In genomic region chrX:72987520-72987905, GRCm38 (mm10) we compare ENCODE assay signal across 10 mouse cellular contexts. TPM values are rescaled to one million over a fixed set of nuclear protein-coding genes. Genes with fewer than 3 reads are reported as not detected.
A peak's percentile ranks its signal among the peaks of the same experiment; 100 is the strongest.
DNase-seq lines count a peak whose midpoint lies in the region; ATAC-seq and TF ChIP-seq lines count a peak whose summit lies in the region.
"Had no signal": no experiment of that assay in that cellular context is flagged by ENCODE, and none has a peak within 500 bp of the region (broad histone marks: within the 10 kb centered on the region; RNA-seq: fewer than 3 reads in every experiment).

No protein-coding gene starts in this region.

- TF ChIP-seq POLR2A in thymus, adult 2 months (IDR thresholded peaks at IDR 0.05; ENCODE audit: control insufficient read depth, extremely low read depth, insufficient read depth, low read length, poor library complexity) = no peak

- TF ChIP-seq CTCF in thymus, adult 2 months (IDR thresholded peaks at IDR 0.05; ENCODE audit: borderline replicate concordance, control insufficient read depth, extremely low read depth, insufficient read depth, low read length, poor library complexity) = no peak
- no peak for TF ChIP-seq CTCF in stomach, postnatal 0 days (IDR thresholded peaks at IDR 0.05; ENCODE audit: low read depth)

- no peaks in the 10 kb centered on the region for H3K4me1 ChIP-seq in heart, embryonic 11.5 days (ENCODE audit: control insufficient read depth, insufficient read depth, low read length)
- H3K4me1 ChIP-seq in thymus, adult 2 months (replicated peaks; ENCODE audit: control insufficient read depth, insufficient read depth, low read length) = peaks cover 5% of the 10 kb centered on the region
- H3K4me1 ChIP-seq in liver, embryonic 12.5 days = peaks cover 18% of the 10 kb centered on the region; the same call in 1 of the 2 replicates
- no peaks in the 10 kb centered on the region for H3K4me1 ChIP-seq in stomach, postnatal 0 days (replicated peaks; ENCODE audit: control insufficient read depth, insufficient read depth)

- TF ChIP-seq EP300 in stomach, postnatal 0 days (optimal IDR thresholded peaks at IDR 0.05) = no peak

- no peak for DNase-seq in heart, adult 8-10 months (ENCODE audit: low spot score)
- no peak for DNase-seq in thymus, adult 2 months
- DNase-seq in thymus, postnatal 10 days (ENCODE audit: low spot score in 2 of 2) = no peak
- no peak for DNase-seq in stomach, postnatal 0 days (ENCODE audit: low spot score)
- no peak for DNase-seq in thymus, postnatal 36 days
- DNase-seq: B cell, adult 2 months had no signal

- peak overlapping the region; percentile 46; the same call in 1 of the 2 replicates for H3K9ac ChIP-seq in heart, embryonic 11.5 days (ENCODE audit: low read depth, low read length)
- peak overlapping the region; percentile 22; the same call in 1 of the 2 replicates for H3K9ac ChIP-seq in liver, embryonic 12.5 days
- peak overlapping the region; percentile 45 for H3K9ac ChIP-seq in stomach, postnatal 0 days (ENCODE audit: low read length)

- H3K4me3 ChIP-seq in heart, embryonic 11.5 days (ENCODE audit: low read depth, low read length) = peak overlapping the region; percentile 46
- H3K4me3 ChIP-seq in thymus, adult 2 months (ENCODE audit: control insufficient read depth, insufficient read depth, low read length) = peak overlapping the region; percentile 60
- peak overlapping the region; percentile 41 for H3K4me3 ChIP-seq in liver, embryonic 12.5 days
- H3K4me3 ChIP-seq in stomach, postnatal 0 days (ENCODE audit: low read depth, low read length) = peak overlapping the region; percentile 37

- no peak overlapping the region for H3K27ac ChIP-seq in heart, embryonic 11.5 days (ENCODE audit: low read depth, low read length)
- H3K27ac ChIP-seq in thymus, adult 2 months (ENCODE audit: control insufficient read depth, insufficient read depth, low read length) = no peak overlapping the region
- no peak overlapping the region for H3K27ac ChIP-seq in liver, embryonic 12.5 days
- H3K27ac ChIP-seq in stomach, postnatal 0 days (replicated peaks) = no peak overlapping the region

- peak overlapping the region; percentile 72 for H3K4me2 ChIP-seq in heart, embryonic 11.5 days
- peak overlapping the region; percentile 70 for H3K4me2 ChIP-seq in liver, embryonic 12.5 days
- peak overlapping the region; percentile 61 for H3K4me2 ChIP-seq in stomach, postnatal 0 days (replicated peaks; ENCODE audit: low read depth)

- H3K36me3 ChIP-seq in heart, embryonic 11.5 days (ENCODE audit: control insufficient read depth, insufficient read depth, low read length) = no peaks in the 10 kb centered on the region
- H3K36me3 ChIP-seq in thymus, adult 2 months (ENCODE audit: control insufficient read depth, insufficient read depth, low read length) = no peaks in the 10 kb centered on the region
- H3K36me3 ChIP-seq in liver, embryonic 12.5 days = no peaks in the 10 kb centered on the region
- H3K36me3 ChIP-seq in stomach, postnatal 0 days (ENCODE audit: control insufficient read depth, insufficient read depth, low read length) = no peaks in the 10 kb centered on the region

- WGBS in heart, embryonic 11.5 days (ENCODE audit: insufficient replicate concordance) = 33% methylated on average over 14 of the region's 14 CpGs
- 10% methylated on average over 14 of the region's 14 CpGs for WGBS in thymus, adult 2 months
- WGBS in liver, embryonic 12.5 days (ENCODE audit: insufficient replicate concordance) = 22% methylated on average over 14 of the region's 14 CpGs
- WGBS in stomach, postnatal 0 days = 27% methylated on average over 12 of the region's 14 CpGs

- H3K9me3 ChIP-seq in heart, embryonic 11.5 days (replicated peaks; ENCODE audit: control insufficient read depth, low read length) = no peaks in the 10 kb centered on the region
- no peaks in the 10 kb centered on the region for H3K9me3 ChIP-seq in liver, embryonic 12.5 days (replicated peaks)
- no peaks in the 10 kb centered on the region for H3K9me3 ChIP-seq in stomach, postnatal 0 days (ENCODE audit: control insufficient read depth, low read length)

- H3K27me3 ChIP-seq in heart, embryonic 11.5 days (ENCODE audit: control insufficient read depth, insufficient read depth, low read length) = peaks cover 12% of the 10 kb centered on the region; the same call in 1 of the 2 replicates
- H3K27me3 ChIP-seq in thymus, adult 2 months (ENCODE audit: control insufficient read depth, insufficient read depth, low read length) = no peaks in the 10 kb centered on the region
- peaks cover 73% of the 10 kb centered on the region for H3K27me3 ChIP-seq in liver, embryonic 12.5 days (replicated peaks)
- H3K27me3 ChIP-seq in stomach, postnatal 0 days (ENCODE audit: control insufficient read depth, insufficient read depth, low read length) = no peaks in the 10 kb centered on the region

- no peak for ATAC-seq in heart, embryonic 11.5 days (replicated peaks; ENCODE audit: insufficient number of reproducible peaks, low FRiP score, low TSS enrichment)
- no peak for ATAC-seq in liver, embryonic 12.5 days
- no peak for ATAC-seq in stomach, postnatal 0 days (ENCODE audit: low FRiP score, low TSS enrichment)
- ATAC-seq in erythroblast, adult 5-6 weeks (replicated peaks; ENCODE audit: low FRiP score, poor library complexity, severe bottlenecking) = no peak

RNA-seq across cellular contexts. Expression of gene Zfp185, which starts 0.4 kb away (rescaled TPM):
- 6.1 and 6.9 TPM in 2 replicates for polyA plus RNA-seq in heart, embryonic 11.5 days (2014; fragmentation: Nextera tagmentation; extraction: Ambion mirVana)
- 1 to 10 TPM in 2 of 4 experiments, under 1 TPM in 2; 0.63 to 1.7 (median 1.0) TPM for total RNA-seq in heart, adult 8-10 months (2022)
- 1.0 and 1.3 TPM in 2 replicates for polyA plus RNA-seq in thymus, adult 2 months (2012; rRNA removed)
- polyA plus RNA-seq in liver, embryonic 12.5 days (2016; fragmentation: Nextera tagmentation; extraction: Ambion mirVana) = 1.2 and 1.5 TPM in 2 replicates
- 15.4 and 17.3 TPM in 2 replicates for polyA plus RNA-seq in stomach, postnatal 0 days (2015; fragmentation: Nextera tagmentation; extraction: Ambion mirVana)
- total RNA-seq in erythroblast, adult 5-6 weeks (2015; ENCODE audit: low replicate concordance) = not detected in 2 replicates
- not detected in 2 replicates for total RNA-seq in erythroblast, adult 5-6 weeks (2017; ENCODE audit: low replicate concordance)

RNA-seq across cellular contexts. Expression of gene Pnma5, which starts 49.4 kb away (rescaled TPM):
- polyA plus RNA-seq in heart, embryonic 11.5 days (2014; fragmentation: Nextera tagmentation; extraction: Ambion mirVana) = 0.17 TPM in 1 of 2 replicates, not detected in the other
- total RNA-seq in heart, adult 8-10 months (2022) = not detected
- not detected in 2 replicates for polyA plus RNA-seq in thymus, adult 2 months (2012; rRNA removed)
- not detected in 2 replicates for polyA plus RNA-seq in liver, embryonic 12.5 days (2016; fragmentation: Nextera tagmentation; extraction: Ambion mirVana)
- polyA plus RNA-seq in stomach, postnatal 0 days (2015; fragmentation: Nextera tagmentation; extraction: Ambion mirVana) = 0.04 and 0.11 TPM in 2 replicates
- total RNA-seq in erythroblast, adult 5-6 weeks (2015; ENCODE audit: low replicate concordance) = not detected in 2 replicates
- not detected in 2 replicates for total RNA-seq in erythroblast, adult 5-6 weeks (2017; ENCODE audit: low replicate concordance)
- total RNA-seq: neutrophil, adult 5-6 weeks had no signal
